Mouse (Mus musculus): ENCODE measurements around the gene Arid3a. TPM values are rescaled to one million over a fixed set of nuclear protein-coding genes. Genes with fewer than 3 reads are reported as not detected.
A peak's percentile ranks its signal among the peaks of the same experiment; 100 is the strongest.

Gene Arid3a
- total RNA-seq, 4 experiments from 2014 or later, result 5.0 to 7.8 (median 7.5) TPM

- peak; percentile 95 for DNase-seq (ENCODE audit: low spot score in 2 of 2)
Measured at GRCm38 (mm10) chr10:79908167-79909091, 18.4 kb upstream of the Arid3a start, which contains the start of gene Med16. Med16 (minus strand) TSS chr10:79908923.

GRCm38 (mm10) chr10:79909092-79909922 lies 17.5 kb upstream of the Arid3a start:
- peak in 1 of 2 experiments; percentile 67 for DNase-seq (ENCODE audit: low spot score in 2 of 2)

- DNase-seq (ENCODE audit: low spot score in 2 of 2), result no peak
Measured at GRCm38 (mm10) chr10:79910556-79910955, 16.3 kb upstream of the Arid3a start, which contains the start of gene Gm26602. Gm26602 (plus strand) TSS chr10:79910856.

GRCm38 (mm10) chr10:79912412-79912811 lies 14.4 kb upstream of the Arid3a start:
- no peak for DNase-seq (ENCODE audit: low spot score in 2 of 2)

GRCm38 (mm10) chr10:79914131-79914947 lies 12.5 kb upstream of the Arid3a start:
- no peak for DNase-seq (ENCODE audit: low spot score in 2 of 2)

GRCm38 (mm10) chr10:79914948-79915596 lies 11.8 kb upstream of the Arid3a start:
- no peak for DNase-seq (ENCODE audit: low spot score in 2 of 2)

- no peak for DNase-seq (ENCODE audit: low spot score in 2 of 2)
Measured at GRCm38 (mm10) chr10:79916081-79916480, 10.8 kb upstream of the Arid3a start.

GRCm38 (mm10) chr10:79916808-79917531 lies 9.9 kb upstream of the Arid3a start, which contains the start of gene Kiss1r:
Kiss1r (plus strand) TSS chr10:79916971.
- DNase-seq (ENCODE audit: low spot score in 2 of 2), result peak; percentile 70 to 74

GRCm38 (mm10) chr10:79917532-79918100 lies 9.2 kb upstream of the Arid3a start:
- DNase-seq (ENCODE audit: low spot score in 2 of 2), result no peak

- DNase-seq (ENCODE audit: low spot score in 2 of 2), result no peak
Measured at GRCm38 (mm10) chr10:79918231-79919078, 8.4 kb upstream of the Arid3a start.

GRCm38 (mm10) chr10:79919251-79919849 lies 7.5 kb upstream of the Arid3a start:
- no peak for DNase-seq (ENCODE audit: low spot score in 2 of 2)

- no peak for DNase-seq (ENCODE audit: low spot score in 2 of 2)
Measured at GRCm38 (mm10) chr10:79920056-79920890, 6.6 kb upstream of the Arid3a start.

GRCm38 (mm10) chr10:79920958-79921535 lies 5.8 kb upstream of the Arid3a start, which contains the start of gene R3hdm4:
R3hdm4 (minus strand) TSS chr10:79921208.
- no peak for DNase-seq (ENCODE audit: low spot score in 2 of 2)

GRCm38 (mm10) chr10:79921572-79921971 lies 5.3 kb upstream of the Arid3a start:
- no peak for DNase-seq (ENCODE audit: low spot score in 2 of 2)

GRCm38 (mm10) chr10:79924998-79925784 lies 1.7 kb upstream of the Arid3a start:
- DNase-seq (ENCODE audit: low spot score in 2 of 2), result peak; percentile 80 to 96

Data from left cerebral cortex, adult 8-10 months (tissue).